Mouse (Mus musculus) layer of hippocampus, adult 18-20 months (tissue): ENCODE data around the gene Nup153. TPM values are rescaled to one million over a fixed set of nuclear protein-coding genes. Genes with fewer than 3 reads are reported as not detected.

ENCODE experiments used
- DNase-seq, 2 experiments: peaks; one replicate each; pipeline ENCODE4 v3.0.0; 2022; ENCODE audit warnings: low spot score in 2 of 2
- long read RNA-seq: library from polyadenylated mRNA; stranded (forward); transcript quantifications from one replicate; pipeline ENCODE4 v2.0.0, GENCODE M21; 2021
- total RNA-seq, 2 experiments: library from RNA; stranded (reverse); gene quantifications; 2 replicates each; pipeline ENCODE4 v1.2.3; 2021

Gene Nup153
- total RNA-seq, result 10 to 100 TPM; 57.5 to 58.6 TPM
- long read RNA-seq, full-length matches to known transcripts, result 11 of 18 reads
- long read RNA-seq, partial matches to known transcripts, result 5 of 18 reads
- long read RNA-seq, other reads (novel, unspliced or antisense), result 2 of 18 reads

DNA sequence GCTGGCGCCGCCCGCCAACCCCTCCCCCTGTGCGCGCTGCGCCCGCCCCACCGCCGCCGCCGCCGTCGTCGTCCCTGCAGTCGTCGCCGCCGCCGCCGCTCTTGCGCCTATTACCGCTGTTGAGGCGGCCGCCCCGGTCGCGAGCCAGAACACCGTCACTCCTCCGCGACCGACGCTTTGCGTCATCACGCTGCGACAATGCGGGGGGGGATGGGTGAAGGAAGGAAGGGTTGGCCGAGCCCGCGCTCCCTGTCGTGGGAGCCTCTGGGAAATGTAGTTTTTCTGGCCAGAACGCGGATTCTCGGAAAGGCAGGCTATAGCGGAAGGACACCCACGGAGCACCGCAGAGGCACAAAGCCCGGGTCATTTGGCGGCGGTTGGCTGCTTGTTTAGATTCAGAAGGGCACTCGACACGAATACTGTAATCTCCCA is at the start of gene Nup153:
Nup153 (minus strand) TSS at position 104 of the 432 bp plus-strand sequence.
- peak; percentile 99 to 100 for DNase-seq

- no peak for DNase-seq
Measured at GRCm38 (mm10) chr13:46777461-46777860, 49.7 kb upstream of the Nup153 start.

DNA sequence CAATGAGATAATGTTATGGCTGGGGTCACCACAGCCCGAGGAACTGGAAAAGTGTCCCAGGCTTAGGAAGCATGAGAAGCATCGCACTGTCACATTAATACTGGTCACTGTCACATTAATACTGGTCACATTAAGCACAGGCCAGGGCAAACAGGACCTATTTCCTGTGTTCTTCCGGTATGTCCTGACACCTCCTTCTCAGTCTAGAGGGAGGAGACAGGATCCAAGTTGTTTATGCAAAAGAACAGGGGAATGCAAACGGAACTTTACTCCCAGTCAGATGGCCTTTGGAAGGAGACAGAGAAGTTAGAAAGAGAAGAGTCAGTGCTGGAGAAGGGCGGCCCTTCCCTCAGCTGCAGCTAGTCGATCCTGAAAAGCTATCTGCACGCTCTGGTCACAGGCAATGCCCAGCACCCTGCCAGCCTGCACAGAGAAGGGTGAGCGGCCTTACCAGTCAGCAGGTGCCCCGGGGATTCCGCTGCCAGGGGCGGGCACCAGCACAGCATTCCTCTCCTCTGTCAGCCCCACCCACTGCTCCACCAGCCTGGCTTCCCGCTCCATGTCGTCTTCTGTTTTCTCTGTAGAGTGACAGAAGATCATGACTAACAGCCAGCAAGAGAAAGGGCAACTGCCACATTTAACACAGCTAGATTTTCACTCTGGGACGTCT is 49.0 kb upstream of the Nup153 start:
- DNase-seq, result no peak

GRCm38 (mm10) chr13:46774998-46775397 is 47.3 kb upstream of the Nup153 start:
- no peak for DNase-seq

DNA sequence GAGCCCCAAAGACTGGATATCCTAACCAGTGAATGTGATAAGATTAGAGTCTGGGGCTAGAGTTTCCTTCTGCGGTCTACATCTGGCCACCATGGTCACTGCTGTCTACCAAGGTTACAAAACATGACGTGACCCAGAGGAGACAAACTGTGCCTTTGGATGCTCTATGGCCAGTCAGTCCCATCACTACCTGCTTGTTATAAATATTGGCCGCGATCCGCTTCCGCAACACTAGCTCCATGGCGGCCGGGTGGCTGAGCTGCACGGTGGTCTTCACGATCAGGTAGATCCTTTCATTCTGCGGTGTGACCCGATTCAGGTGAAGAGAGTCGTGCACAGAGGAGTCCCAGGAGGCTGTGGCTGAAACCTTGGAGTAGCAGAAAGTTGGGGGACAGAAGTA is 44.8 kb upstream of the Nup153 start:
- no peak for DNase-seq

DNA sequence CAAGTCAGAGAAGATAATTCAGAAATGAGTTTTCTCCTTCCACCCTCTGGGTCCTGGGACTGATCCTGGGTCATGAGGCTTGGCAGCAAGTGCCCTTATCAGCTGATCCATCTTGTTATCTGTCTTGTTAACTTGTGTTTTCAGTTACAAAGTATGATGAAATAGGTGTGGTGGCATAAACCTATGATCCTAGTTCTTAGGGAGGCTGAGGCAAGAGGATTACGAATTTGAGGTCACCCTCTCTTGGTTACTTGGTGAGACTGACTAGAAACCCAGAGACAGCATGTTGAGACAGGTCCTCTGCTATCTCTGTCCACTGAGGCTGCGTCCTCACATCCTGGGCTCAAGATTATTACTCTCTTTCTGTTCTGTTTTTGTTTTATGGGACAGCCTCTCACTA is 37.6 kb upstream of the Nup153 start:
- DNase-seq, result no peak

DNA sequence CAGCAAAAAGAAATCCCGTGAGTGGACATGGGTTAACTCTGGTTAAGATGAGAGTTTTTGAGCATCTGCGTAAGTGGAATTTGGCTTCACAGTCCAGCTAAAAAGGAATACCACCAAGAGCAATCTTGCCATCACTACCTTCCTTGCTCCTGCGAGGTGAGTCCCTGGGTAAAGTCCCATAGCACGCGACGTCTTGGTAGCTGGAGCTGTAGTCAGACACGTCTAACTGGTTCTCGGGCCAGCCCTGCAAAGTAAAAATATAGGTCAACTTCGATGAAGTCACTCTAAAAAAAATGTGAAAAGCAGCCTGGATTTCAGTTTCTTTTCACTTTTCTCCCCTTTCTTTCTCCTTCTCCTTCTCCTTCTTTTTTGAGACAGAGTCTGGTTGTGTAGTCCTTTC is 35.5 kb upstream of the Nup153 start:
- DNase-seq, result no peak

DNA sequence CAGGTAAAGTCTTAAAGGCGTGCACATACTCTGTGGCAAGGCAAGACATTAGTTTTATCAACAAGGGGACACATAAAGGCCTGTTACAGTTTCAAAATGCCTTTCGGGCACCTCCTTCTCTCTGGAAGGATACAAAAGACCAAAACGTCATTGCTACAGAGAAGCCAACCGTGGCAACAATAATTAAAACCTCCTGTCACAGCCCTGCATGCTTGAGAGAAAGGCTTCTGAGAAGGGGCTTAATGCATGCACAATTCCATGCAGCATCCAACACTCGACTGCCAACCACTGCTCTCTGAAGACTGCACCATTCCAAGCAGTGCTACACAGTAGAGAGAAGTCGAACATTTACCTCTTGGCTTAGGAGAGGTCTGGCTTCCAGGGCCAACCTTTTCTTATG is 33.2 kb upstream of the Nup153 start:
- DNase-seq, result no peak

- no peak for DNase-seq
Measured at GRCm38 (mm10) chr13:46759281-46759809, 31.6 kb upstream of the Nup153 start.

DNA sequence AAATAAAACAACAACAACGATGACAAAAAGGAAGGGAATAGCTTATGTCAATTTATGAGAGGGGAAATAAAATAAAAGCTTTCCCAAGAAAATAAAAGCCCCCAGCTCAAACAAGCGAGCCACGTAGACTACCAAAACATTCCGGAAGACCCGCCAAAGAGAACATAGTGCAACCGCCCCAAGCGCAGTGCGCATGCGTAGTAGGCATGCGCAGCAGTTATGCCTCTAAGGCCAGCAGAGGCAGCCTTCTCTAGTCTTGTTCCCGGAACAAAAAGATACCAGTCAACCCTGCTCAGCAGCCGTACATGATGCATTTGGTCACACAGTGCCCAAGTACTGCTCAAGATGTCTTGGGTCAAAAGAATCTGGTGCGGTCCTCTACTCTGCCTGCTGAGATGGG is 30.9 kb upstream of the Nup153 start:
- DNase-seq, result no peak

DNA sequence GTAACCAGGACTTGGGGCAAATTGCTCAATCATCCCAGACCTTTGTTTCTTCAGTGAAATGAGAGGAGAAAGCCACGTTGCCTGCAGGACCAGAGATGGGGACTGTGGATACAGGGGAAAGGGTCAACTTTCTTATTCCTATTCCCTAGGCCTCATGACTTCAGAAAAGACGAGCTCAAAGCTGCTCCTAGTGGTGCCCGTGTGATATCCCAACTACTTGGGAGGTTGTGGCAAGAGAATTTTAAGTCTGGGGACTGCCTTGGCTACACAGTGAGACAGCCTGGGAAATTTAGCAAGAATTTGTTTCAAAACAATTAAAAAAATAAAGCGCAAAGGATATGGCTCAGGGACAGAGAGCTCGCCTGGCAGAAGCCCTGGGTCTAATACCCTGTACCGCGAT is 30.2 kb upstream of the Nup153 start:
- no peak for DNase-seq

GRCm38 (mm10) chr13:46753294-46753693 is 25.6 kb upstream of the Nup153 start:
- no peak for DNase-seq

- DNase-seq, result no peak
Measured at GRCm38 (mm10) chr13:46752566-46753229, 25.0 kb upstream of the Nup153 start.

DNA sequence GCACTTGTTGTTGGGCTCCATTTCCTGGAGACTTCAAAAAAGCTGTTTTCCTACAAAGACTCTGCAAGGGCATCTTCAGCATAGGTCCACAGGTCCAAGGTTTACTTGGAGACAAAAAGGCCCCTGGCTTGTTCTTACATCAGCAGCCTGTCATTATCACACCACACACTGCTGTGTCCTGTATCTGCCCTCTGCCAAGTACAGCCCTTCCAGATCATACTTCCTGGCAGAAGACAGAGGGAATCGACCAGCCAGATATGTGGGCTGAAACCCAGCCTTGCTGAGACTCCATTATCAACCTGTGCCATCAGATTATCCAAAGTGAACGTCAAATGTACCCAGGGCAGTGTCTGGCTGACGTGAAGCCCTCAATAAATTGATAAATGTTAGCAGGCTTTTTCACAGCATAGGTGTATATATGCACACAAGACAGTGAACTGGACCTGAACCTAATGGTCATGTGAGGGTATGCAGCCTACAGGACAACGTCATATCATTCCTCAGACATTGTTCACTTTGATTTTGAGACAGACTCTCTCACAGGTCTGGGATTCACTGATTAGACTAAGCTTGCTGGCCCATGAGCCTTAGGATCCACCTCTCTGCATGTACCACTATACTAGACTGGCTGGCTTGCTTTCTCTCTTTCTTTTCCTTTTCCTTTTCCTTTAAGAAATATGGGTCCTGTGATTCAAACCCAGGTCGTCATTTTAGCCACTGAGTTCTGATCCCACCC is 20.6 kb upstream of the Nup153 start:
- DNase-seq, result no peak

DNA sequence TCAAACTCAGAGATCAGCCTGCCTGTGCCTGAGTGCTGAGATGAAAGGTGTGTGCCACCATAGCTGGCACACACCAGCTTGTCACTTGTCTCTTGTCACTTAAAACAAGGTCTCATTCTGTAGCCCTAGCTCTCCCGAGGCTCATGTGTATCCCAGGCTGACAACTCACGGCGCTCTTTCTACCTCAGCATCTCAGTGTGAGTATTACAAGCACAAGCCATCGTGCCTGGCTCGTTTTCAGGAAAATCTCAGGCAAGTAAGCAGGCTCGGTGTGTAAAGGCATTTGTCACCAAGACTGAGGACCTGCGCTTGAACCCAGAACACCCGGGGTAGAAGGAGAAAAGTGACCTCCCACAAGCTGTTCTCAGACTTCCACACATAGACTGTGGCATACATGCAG is 16.1 kb upstream of the Nup153 start:
- no peak for DNase-seq

DNA sequence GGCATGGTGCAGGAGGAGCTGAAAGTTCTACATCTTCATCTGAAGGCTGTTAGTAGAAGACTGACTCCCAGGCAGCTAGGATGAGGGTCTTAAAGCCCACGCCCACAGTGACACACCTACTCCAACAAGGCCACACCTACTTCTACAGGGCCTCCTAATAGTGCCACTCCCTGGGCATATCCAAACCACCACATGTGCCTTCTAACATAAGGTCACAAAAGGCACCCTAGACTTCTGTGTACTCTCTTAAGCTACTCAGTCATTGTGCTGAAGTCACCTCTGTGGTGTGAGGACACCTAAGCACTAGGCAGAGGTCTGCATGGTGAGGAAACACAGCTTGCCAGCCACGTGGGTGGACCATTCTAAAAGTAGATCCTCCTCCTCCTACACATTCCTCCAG is 14.6 kb upstream of the Nup153 start:
- DNase-seq, result no peak

GRCm38 (mm10) chr13:46739426-46739825 is 11.7 kb upstream of the Nup153 start:
- DNase-seq, result no peak

- no peak for DNase-seq
Measured at GRCm38 (mm10) chr13:46737482-46737881, 9.7 kb upstream of the Nup153 start.

DNA sequence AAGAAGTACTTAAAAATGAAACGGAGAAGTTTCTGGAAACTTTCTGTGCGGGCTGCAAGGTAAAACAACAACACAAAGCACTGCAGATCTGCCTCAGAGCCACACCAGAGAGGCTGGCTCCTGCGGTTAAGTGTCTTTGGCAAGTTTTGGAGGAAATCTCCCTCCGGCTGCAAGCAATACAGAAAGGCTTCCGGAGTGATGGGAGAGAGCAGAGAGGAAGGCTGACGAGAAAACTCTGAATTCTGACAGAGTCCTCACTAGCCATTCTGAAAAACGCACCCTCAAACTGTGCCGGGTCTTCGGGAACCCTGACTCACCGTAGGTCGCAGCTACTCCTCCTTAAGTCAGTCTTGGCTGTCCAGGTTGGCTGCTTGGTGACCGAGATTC is 8.7 kb upstream of the Nup153 start:
- DNase-seq, result no peak

DNA sequence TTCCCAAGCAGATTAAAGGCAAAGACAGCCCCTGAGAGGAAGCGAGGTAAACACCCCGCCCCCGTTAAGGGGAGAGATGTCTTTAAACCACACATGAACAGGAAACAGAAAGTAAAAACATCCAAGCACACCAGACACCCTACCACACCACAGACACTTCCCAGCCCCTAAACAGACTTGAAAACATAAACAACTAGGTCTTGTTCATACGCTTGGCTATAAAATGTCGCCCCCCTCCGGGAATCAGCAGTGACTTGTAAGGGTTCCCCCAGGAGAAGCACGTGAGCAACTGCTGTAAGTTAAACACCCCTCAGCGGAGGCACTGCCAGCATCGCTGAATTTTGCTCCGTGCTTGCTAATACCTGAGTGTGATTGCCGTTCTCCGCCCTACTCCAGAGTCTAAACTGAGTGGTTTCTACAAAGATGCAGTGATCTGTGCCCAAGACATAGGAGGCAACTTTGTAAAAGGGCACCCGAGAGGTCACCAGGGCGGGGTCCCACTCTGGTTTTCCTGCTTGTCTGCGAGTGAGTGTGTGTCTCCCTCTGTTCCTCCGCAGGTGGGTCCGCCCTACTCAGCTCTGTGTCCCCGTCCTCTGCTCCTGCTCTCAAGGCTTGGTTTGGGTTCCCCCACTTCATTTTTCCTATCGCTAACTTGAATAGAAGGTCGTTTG is 8.2 kb upstream of the Nup153 start:
- peak in 1 of 2 experiments; percentile 25 for DNase-seq

DNA sequence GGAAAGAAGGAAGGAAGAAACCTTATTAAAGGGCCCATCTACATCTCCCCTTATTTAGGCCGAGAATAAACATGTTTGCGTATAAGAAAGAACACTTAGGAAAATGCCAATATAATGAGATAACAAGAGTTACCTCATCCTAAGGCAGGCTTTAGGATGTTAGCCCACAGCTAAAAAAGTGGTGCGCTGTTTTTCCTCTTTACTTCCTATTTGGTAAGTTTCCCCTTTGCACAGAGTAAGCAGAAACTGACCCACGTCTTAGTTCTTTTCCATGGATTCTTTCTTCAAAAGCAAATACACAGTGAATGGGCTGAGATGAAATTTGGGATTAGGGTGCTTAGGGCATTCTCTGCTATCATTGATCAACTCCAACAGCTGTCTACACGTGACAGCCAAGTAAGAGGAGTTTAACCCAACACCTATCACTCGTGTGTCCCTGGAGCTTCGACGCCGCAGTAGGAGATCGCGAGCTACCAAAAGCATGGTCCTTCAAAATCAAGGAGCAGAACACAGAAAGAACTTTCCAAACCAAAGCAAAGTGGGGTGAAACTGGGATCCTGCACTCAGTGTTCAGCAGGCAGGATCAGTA is 7.6 kb upstream of the Nup153 start:
- DNase-seq, result no peak
